In genomic region chr7:116715234-116716046, GRCm38 (mm10) we compare ENCODE assay signal across 12 mouse cellular contexts.
DNase-seq lines count a peak whose midpoint lies in the region; ATAC-seq and TF ChIP-seq lines count a peak whose summit lies in the region.
"Had no signal": no experiment of that assay in that cellular context is flagged by ENCODE, and none has a peak within 500 bp of the region (broad histone marks: within the 10 kb centered on the region; RNA-seq: fewer than 3 reads in every experiment).

No protein-coding gene starts in this region.

- H3K36me3 ChIP-seq in CH12.LX (replicated peaks in 1 of 2; ENCODE audit: control insufficient read depth in 1 of 2, insufficient read depth in 1 of 2, low read length in 1 of 2), result no peaks in the 10 kb centered on the region
- H3K36me3 ChIP-seq in heart, postnatal 0 days (replicated peaks; ENCODE audit: control insufficient read depth, insufficient read depth, low read length), result no peaks in the 10 kb centered on the region
- H3K36me3 ChIP-seq in kidney, postnatal 0 days (ENCODE audit: insufficient read depth, low read length), result no peaks in the 10 kb centered on the region

- peaks cover 0 to 48% of the 10 kb centered on the region in 2 experiments; a peak in 2 of 4 replicates for H3K4me1 ChIP-seq in CH12.LX (ENCODE audit: control insufficient read depth in 1 of 2, insufficient read depth in 2 of 2)
- 0 out of 2 replicates have a peak, but pooled peaks cover 3% of the 10 kb centered on the region for H3K4me1 ChIP-seq in heart, postnatal 0 days (ENCODE audit: control insufficient read depth, insufficient read depth)
- no peaks in the 10 kb centered on the region for H3K4me1 ChIP-seq in kidney, postnatal 0 days (replicated peaks; ENCODE audit: insufficient read depth, low read length)

- no peak overlapping the region for H3K4me3 ChIP-seq in gastrocnemius, adult 2 months
- H3K4me3 ChIP-seq in CH12.LX (replicated peaks in 1 of 3; ENCODE audit: low read depth in 2 of 3, low read length in 2 of 3, poor library complexity in 1 of 3), result no peak overlapping the region
- no peak overlapping the region for H3K4me3 ChIP-seq in heart, postnatal 0 days (ENCODE audit: low read depth, low read length)
- no peak overlapping the region for H3K4me3 ChIP-seq in kidney, postnatal 0 days (replicated peaks; ENCODE audit: low read depth, low read length)
- H3K4me3 ChIP-seq: left cerebral cortex, adult 2 months had no signal

- intact Hi-C loops in gastrocnemius, adult 2 months (cut with DNase I), result no loop called here
- intact Hi-C loops in gastrocnemius, postnatal 14 days (cut with DNase I; ENCODE audit: low total_unique reads), result no loop called here

- H3K4me2 ChIP-seq in CH12.LX (ENCODE audit: insufficient read depth, low read depth, poor library complexity, severe bottlenecking), result no peak overlapping the region
- H3K4me2 ChIP-seq in heart, postnatal 0 days (ENCODE audit: low read depth, low read length), result no peak overlapping the region
- H3K4me2 ChIP-seq in kidney, postnatal 0 days (ENCODE audit: low read length), result no peak overlapping the region

- peak overlapping the region; percentile 75 for H3K27ac ChIP-seq in gastrocnemius, adult 2 months
- no peak overlapping the region for H3K27ac ChIP-seq in CH12.LX (ENCODE audit: insufficient read depth, low read depth)
- peak overlapping the region; percentile 49 for H3K27ac ChIP-seq in heart, postnatal 0 days (ENCODE audit: low read depth)
- peak overlapping the region; percentile 19; the same call in 1 of the 2 replicates for H3K27ac ChIP-seq in kidney, postnatal 0 days
- H3K27ac ChIP-seq: left cerebral cortex, adult 2 months had no signal

- TF ChIP-seq POLR2A in CH12.LX (IDR thresholded peaks at IDR 0.05; ENCODE audit: low read depth, low read length), result no peak

- in situ Hi-C loops in CH12.LX (cut with MboI; ENCODE audit: low pct_ligation_motif_present, low pct_unique_long_range_greater_than_20kb, low sequenced_read_pairs), result no loop called here

- 38% methylated on average over 10 of the region's 10 CpGs for WGBS in heart, postnatal 0 days
- WGBS in kidney, postnatal 0 days, result 52% methylated on average over 10 of the region's 10 CpGs

- peak; percentile 63 for ATAC-seq in heart, postnatal 0 days (ENCODE audit: insufficient read depth, low read depth)
- ATAC-seq in kidney, postnatal 0 days (replicated peaks; ENCODE audit: low FRiP score, low read depth), result no peak
- ATAC-seq: intestine, embryonic 16.5 days had no signal

- no peak for TF ChIP-seq CTCF in gastrocnemius, adult 2 months (IDR thresholded peaks at IDR 0.05)
- TF ChIP-seq CTCF in CH12.LX (conservative IDR thresholded peaks at IDR 0.05 in 1 of 2, IDR thresholded peaks at IDR 0.05 in 1 of 2; ENCODE audit: low read depth in 2 of 2, low read length in 2 of 2), result no peak
- TF ChIP-seq CTCF in heart, postnatal 0 days (IDR thresholded peaks at IDR 0.05; ENCODE audit: low read depth), result no peak
- TF ChIP-seq CTCF in kidney, postnatal 0 days (IDR thresholded peaks at IDR 0.05; ENCODE audit: low read depth), result no peak

- dilution Hi-C loops in CH12.LX (cut with MboI; ENCODE audit: extremely low pct_ligation_motif_present, extremely low pct_unique_long_range_greater_than_20kb, low sequenced_read_pairs), result no loop called here

- no peaks in the 10 kb centered on the region for H3K27me3 ChIP-seq in CH12.LX (replicated peaks)
- no peaks in the 10 kb centered on the region for H3K27me3 ChIP-seq in heart, postnatal 0 days (ENCODE audit: control insufficient read depth, insufficient read depth, low read length)
- H3K27me3 ChIP-seq in kidney, postnatal 0 days (ENCODE audit: insufficient read depth, low read length), result no peaks in the 10 kb centered on the region

- H3K79me2 ChIP-seq in CH12.LX (replicated peaks; ENCODE audit: control insufficient read depth, extremely low read depth, insufficient read depth, poor library complexity, severe bottlenecking), result no peaks in the 10 kb centered on the region

- H3K9me3 ChIP-seq in CH12.LX (replicated peaks; ENCODE audit: low read length), result no peaks in the 10 kb centered on the region
- H3K9me3 ChIP-seq in heart, postnatal 0 days (replicated peaks; ENCODE audit: control insufficient read depth, low read length), result no peaks in the 10 kb centered on the region
- H3K9me3 ChIP-seq in kidney, postnatal 0 days (replicated peaks; ENCODE audit: low read length), result no peaks in the 10 kb centered on the region

- no peak overlapping the region for H3K9ac ChIP-seq in CH12.LX (ENCODE audit: insufficient read depth, low read depth)
- H3K9ac ChIP-seq in heart, postnatal 0 days (replicated peaks; ENCODE audit: low read depth, low read length), result no peak overlapping the region
- no peak overlapping the region for H3K9ac ChIP-seq in kidney, postnatal 0 days (ENCODE audit: low read depth, low read length)

- no peak for TF ChIP-seq RAD21 in CH12.LX (IDR thresholded peaks at IDR 0.05; ENCODE audit: low read depth, low read length)

- TF ChIP-seq EP300 in CH12.LX (IDR thresholded peaks at IDR 0.05; ENCODE audit: low read length), result peak; percentile 42; the same call in 1 of the 2 replicates
- TF ChIP-seq EP300 in heart, postnatal 0 days (IDR thresholded peaks at IDR 0.05; ENCODE audit: low read depth), result peak; percentile 81

- no peak for DNase-seq in gastrocnemius, adult 2 months
- DNase-seq in gastrocnemius, postnatal 14 days, result no peak
- peak; percentile 72 for DNase-seq in CH12.LX (ENCODE audit: extremely low read depth)
- DNase-seq in heart, postnatal 0 days (ENCODE audit: low spot score), result no peak
- no peak for DNase-seq in kidney, postnatal 0 days (ENCODE audit: low spot score)
- no peak for DNase-seq in cerebellum, postnatal 36 days
- no peak for DNase-seq in cerebellum, adult 8-10 months
- no peak for DNase-seq in gastrocnemius, adult 8-10 months (ENCODE audit: low spot score in 2 of 2)
- DNase-seq: embryo, embryonic 11 days; lung, postnatal 14 days had no signal

TF ChIP-seq in CH12.LX, 34 proteins besides CTCF, POLR2A, EP300 and RAD21:
- TF ChIP-seq ETS1 (conservative IDR thresholded peaks at IDR 0.05; ENCODE audit: low read depth, low read length) (peak; percentile 59), MEF2A (IDR thresholded peaks at IDR 0.05; ENCODE audit: borderline replicate concordance, low read depth, low read length) (peak; percentile 85), POLR2AphosphoS2 (IDR thresholded peaks at IDR 0.05; ENCODE audit: low read depth, low read length) (no peak), ZNF384 (IDR thresholded peaks at IDR 0.05; ENCODE audit: low read depth, low read length) (peak; percentile 86), CHD2 (IDR thresholded peaks at IDR 0.05; ENCODE audit: low read length) (0 out of 2 replicates have a peak, but pooled peaks have one; percentile 25), SIN3A (IDR thresholded peaks at IDR 0.05; ENCODE audit: low read length) (no peak), UBTF (IDR thresholded peaks at IDR 0.05; ENCODE audit: low read depth, low read length) (no peak), TBP (conservative IDR thresholded peaks at IDR 0.05; ENCODE audit: low read depth, low read length) (no peak), BHLHE40 (IDR thresholded peaks at IDR 0.05; ENCODE audit: low read depth, low read length) (no peak)
